Mouse (Mus musculus) urinary bladder, postnatal 10 days (tissue): ENCODE measurements around the gene Col23a1.

Experiments
- DNase-seq: peaks from one replicate; pipeline ENCODE4 v3.0.0; 2022; ENCODE audit warnings: low spot score

Col23a1 gene

DNA sequence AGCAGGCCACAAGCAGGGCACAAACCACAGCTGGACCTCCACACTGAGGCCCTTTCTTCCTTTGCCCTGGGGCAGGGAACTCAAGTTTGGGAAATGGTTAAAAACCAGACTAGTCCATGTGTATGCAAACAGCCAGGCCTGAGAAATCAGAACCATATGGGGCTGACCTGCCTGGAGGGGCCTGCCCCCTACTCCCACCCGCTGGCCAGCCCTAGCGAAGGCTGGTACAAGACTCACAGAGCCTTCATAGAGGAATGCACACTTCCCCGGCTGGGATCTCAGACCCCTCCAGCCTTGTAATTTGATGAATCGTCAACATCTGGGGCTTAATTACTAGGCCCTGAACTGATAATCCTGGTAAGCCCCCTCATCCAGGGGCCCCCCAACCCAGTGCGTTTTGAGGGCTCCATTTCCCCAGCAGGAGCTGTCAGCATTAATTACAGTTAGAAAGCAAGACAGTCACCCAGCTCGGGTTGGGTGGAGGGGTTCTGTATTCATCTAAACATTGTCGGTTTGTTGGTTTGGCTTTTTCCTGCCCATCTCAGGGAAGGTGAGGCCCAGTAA lies 253.8 kb downstream of the Col23a1 start:
- DNase-seq: no peak

GRCm38 (mm10) chr11:51544413-51544812 lies 254.7 kb downstream of the Col23a1 start:
- no peak for DNase-seq

DNA sequence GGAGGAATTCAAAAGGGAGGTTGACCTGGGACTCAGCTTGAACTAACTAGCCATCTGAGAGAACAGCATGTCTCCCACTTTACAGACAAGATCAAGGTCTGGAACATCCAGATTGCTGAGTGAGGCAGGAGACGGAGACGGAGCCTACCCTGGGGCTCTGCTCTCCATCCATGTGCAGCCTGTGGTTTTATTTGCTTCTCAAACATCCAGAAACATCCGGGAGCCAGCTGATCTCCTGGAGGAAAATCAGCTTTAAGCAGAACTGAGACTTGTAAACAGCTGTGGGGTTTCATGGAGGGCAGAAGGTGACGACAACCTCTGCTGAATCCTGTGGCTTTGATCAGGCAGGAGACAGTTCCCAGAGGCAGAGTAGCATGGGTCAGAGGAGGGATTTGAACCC lies 256.1 kb downstream of the Col23a1 start:
- DNase-seq: no peak

GRCm38 (mm10) chr11:51551253-51551652 lies 261.5 kb downstream of the Col23a1 start:
- DNase-seq: no peak

GRCm38 (mm10) chr11:51552091-51552490 lies 262.4 kb downstream of the Col23a1 start:
- no peak for DNase-seq

DNA sequence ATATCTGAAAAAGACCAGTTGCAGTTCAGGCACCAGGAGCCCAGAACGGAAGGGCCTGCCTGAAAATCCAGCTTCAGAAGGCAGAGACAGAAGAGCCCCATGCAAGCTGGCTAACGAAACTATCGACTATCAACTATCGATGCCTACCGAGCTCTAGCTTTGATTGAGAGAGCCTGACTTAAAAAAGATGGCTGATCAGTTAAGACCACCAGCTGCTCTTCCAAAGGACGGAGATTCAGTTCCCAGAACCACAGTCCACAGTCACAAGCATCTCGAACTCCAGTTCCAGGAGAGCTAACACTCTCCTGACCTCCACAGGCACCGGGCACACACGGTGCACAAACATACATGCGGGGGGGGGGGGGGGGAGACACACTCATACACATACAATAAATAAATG lies 264.9 kb downstream of the Col23a1 start:
- DNase-seq: no peak

- DNase-seq: no peak
Observed at GRCm38 (mm10) chr11:51555066-51555465, 265.3 kb downstream of the Col23a1 start.

- DNase-seq: no peak
Observed at GRCm38 (mm10) chr11:51563276-51563675, 273.6 kb downstream of the Col23a1 start.

GRCm38 (mm10) chr11:51565062-51565461 lies 275.3 kb downstream of the Col23a1 start:
- no peak for DNase-seq

DNA sequence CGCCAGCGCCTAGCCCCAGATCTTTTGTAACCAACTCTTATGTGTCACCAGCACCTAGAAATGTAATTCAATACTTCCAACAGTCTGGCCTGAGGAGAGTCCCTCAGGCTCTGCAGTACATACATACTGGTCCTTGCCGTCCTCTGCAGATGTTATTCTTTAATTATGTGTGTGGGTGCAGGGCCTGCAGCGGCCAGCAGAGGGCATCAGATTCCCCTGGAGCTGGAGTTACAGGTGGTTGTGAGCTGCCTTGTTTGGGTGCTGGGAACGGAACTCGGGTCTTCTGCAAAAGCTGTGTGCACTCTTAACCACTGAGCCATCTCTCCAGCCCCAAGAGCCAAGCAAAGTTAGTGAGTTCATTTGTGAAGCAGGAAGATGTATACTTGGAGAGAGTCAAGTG lies 276.2 kb downstream of the Col23a1 start:
- DNase-seq: no peak

GRCm38 (mm10) chr11:51568801-51569200 lies 279.1 kb downstream of the Col23a1 start:
- DNase-seq: no peak

DNA sequence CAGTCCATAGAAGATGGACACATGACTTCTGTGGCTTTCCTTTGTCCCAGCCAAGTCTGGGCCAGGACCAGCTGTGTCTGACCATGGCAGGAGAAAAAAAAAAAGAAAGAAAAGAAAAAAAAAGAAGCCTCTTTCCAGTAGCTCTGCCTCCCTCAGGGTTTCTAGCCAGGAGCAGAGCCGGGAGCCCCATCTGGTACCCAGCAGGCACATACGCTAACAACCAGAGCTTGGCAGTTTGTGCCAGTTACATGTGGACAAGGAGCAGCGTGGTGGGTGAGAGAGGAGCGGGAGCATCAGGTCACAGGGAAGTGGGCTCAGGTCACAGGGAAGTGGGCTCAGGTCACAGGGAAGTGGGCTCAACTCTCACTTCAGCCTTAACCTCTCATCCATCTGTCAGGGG lies 286.7 kb downstream of the Col23a1 start:
- no peak for DNase-seq

DNA sequence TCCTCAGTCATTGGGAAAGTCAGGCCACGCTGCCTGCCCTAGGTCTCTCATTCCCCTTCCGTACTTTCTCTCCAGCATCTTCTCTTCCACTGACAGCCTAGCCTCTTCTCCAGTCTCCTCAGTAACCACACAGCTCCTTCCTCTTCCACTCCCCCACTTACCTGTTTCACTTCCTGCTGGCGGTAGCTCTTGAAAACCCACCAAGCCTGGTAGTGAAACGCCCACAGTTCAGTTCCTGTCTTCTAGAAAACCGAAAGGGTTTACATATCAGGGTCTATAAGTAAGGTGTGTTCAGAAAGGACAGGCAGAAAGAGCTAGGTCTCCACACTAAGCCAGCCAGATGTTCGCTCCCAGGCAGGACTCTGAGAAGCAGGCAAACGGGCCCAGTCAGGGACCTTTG lies 287.9 kb downstream of the Col23a1 start:
- no peak for DNase-seq

DNA sequence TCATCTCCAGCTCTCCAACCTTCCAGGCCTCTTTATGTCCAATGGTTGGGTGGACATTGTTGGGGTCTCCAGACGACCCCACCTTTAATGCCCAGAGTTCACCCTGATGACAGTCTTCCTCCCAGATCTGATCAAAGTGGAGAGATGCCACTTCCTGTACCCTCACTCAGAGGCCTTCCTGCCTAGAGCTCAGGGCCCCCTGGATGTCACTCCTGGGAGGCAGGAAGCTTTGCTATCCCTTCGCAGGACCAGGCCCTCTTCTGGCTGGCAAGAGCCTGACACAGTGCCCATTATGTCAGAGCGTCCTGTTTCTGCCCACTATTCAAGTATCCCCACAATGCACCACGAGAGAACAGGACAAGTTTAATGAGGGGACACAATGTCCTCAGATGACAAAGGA lies 289.3 kb downstream of the Col23a1 start:
- no peak for DNase-seq

DNA sequence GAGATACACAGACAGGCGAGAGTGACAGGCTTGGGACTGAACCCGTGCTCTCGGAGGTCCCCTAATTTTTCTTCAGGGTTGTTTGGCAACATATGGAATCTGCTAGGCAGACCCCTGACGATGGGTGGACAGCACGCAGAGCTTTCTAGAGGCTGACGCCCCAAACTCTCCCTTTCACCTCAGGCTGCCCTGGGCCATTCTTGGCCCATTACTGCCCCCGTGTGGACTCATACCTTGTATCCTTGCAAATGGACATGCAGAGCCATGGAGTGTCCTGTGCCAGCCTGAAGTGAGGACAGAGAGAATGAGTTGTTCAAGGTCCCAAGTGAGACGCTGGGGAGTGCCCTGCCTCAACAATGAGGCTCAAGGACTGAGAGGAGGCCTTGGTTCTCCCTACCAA lies 293.0 kb downstream of the Col23a1 start:
- DNase-seq: no peak

- DNase-seq: no peak
Observed at GRCm38 (mm10) chr11:51584057-51584430, 294.3 kb downstream of the Col23a1 start.

DNA sequence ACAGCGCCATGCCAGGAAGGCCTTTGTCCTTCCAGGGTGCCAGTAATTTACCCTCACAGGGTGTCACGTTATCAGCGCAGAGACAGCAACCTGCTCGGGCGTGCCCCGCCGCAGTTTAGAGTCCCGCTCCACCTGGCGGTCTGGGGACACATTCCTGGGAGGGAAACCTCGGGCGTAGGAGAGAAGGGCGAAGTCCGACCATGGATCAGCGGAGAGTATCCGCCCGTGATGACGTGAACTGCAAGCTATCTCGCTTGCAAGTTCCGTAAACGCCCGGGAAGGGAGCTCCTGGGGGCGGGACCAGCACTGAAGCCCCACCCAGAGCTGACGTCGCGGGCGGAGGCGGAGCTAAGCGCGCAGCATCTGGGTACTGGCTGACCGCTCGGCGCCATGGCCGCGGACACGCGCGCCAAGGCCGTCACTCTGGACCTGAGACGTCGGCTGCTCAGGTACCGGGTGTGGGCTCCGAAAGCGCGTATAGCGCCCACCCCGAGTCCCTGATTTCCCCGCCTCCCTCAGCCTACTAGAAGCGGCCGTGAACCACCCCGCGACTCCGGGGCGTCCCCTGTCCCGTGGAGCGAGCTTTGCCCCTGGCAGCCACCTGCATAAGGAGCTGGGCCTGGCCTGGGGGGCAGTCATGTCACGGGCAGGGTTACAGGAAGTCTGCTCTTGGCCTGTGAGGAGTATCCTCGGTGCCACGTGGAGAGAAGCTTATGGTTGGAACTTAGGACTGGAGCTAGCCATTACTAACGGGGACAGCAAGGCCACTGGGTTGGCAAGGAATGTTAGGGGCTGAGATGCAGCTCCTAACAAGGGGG lies 294.9 kb downstream of the Col23a1 start, which contains the start of gene Phykpl:
Gene Phykpl, plus strand, starts transcription at position 327 of the 818 bp plus-strand sequence.
- DNase-seq: peak; percentile 93

- no peak for DNase-seq
Observed at GRCm38 (mm10) chr11:51585608-51586252, 296.0 kb downstream of the Col23a1 start.

DNA sequence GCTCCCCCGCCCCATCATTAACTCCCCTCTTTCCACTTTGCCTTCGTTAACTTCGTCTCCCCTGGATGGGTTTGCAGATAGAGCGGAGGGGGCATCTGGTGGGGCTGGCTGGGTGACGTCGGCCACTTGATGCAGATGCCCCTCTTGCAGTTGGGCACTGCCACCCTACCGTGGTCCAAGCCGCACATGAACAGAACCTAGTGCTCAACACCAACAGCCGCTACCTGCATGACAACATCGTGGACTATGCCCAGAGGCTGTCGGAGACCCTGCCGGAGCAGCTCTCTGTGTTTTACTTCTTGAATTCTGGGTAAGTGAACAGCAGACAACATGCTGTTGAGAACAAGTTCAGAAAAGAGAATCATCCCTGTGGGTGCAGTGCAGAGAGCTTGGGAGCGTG lies 296.7 kb downstream of the Col23a1 start:
- no peak for DNase-seq

- DNase-seq: no peak
Observed at GRCm38 (mm10) chr11:51587059-51587458, 297.3 kb downstream of the Col23a1 start.

DNA sequence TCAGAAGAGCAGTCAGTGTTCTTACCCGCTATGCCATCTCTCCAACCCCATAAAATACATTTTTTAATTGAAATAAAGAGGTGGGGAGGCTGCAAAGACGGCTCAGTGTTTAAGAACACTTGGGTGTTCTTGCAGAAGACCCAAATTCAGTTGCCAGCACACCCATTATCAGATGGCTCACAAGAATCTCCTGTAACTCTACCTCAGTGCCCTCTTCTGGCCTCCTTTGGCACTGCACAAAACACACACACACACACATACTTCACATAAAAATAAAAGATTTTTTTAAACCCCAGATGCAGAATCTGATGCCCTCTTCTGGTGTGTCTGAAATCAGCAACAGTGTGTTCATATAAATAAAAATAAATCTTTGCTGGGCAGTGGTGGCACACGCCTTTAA lies 299.1 kb downstream of the Col23a1 start:
- no peak for DNase-seq

DNA sequence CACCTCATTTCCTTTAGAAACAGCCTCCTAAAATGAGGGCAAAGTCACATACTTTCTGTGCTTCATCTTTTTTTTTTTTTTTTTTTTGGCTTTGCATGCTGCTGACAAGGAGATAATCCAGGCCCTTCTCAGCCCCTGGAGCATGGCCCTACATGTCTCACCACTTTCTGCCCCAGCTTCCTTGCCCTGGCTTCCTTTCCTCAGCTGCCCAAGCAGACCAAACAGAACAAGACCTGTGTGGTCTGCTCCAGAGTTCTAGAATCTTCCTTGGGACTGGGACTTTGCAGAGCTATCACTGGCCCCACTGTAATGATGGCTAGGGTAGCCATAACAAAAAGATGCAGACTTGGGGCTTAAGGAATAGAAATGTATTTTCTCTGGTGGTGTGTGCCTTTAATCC lies 300.3 kb downstream of the Col23a1 start:
- DNase-seq: no peak

GRCm38 (mm10) chr11:51591168-51591567 lies 301.4 kb downstream of the Col23a1 start:
- DNase-seq: no peak
